Mouse (Mus musculus) neural tube, embryonic 14.5 days (tissue): Measurements from ENCODE around the gene Gm20388. TPM values are rescaled to one million over a fixed set of nuclear protein-coding genes. Genes with fewer than 3 reads are reported as not detected.

Source experiments
- ATAC-seq: fragments of 200-750 bp; cut with Nextera tagmentation; 2 replicates; pipeline ENCODE4 v1.8.0; 2017; ENCODE audit warnings: low read depth, mild to moderate bottlenecking, moderate TSS enrichment, moderate library complexity
- H3K27ac ChIP-seq: fragments of 300-500 bp; sonication (generic); 2 replicates; pipeline ENCODE4 v1.5.1; 2014; ENCODE audit warnings: low read depth, mild to moderate bottlenecking, control low read depth, low read length, moderate library complexity, mixed read lengths
- H3K27me3 ChIP-seq: fragments of 300-500 bp; sonication (generic); 2 replicates; pipeline ENCODE4 v1.6.1; 2014; ENCODE audit warnings: low read length; ENCODE audit not compliant: control insufficient read depth, insufficient read depth
- H3K36me3 ChIP-seq: fragments of 300-500 bp; sonication (generic); 2 replicates; pipeline ENCODE4 v1.6.1; 2014; ENCODE audit warnings: low read length, mixed read lengths; ENCODE audit not compliant: control insufficient read depth, insufficient read depth
- H3K4me1 ChIP-seq: fragments of 300-500 bp; sonication (generic); 2 replicates; pipeline ENCODE4 v1.6.1; 2014; ENCODE audit warnings: low read length; ENCODE audit not compliant: control insufficient read depth, insufficient read depth
- H3K4me2 ChIP-seq: fragments of 300-500 bp; sonication (generic); 2 replicates; pipeline ENCODE4 v1.6.1; 2014; ENCODE audit warnings: mild to moderate bottlenecking, low read depth, low read length, control low read depth
- H3K4me3 ChIP-seq: fragments of 300-500 bp; sonication (generic); 2 replicates; pipeline ENCODE4 v1.5.1; 2014; ENCODE audit warnings: low read depth, low read length, control low read depth, mixed read lengths
- H3K9ac ChIP-seq: fragments of 300-500 bp; sonication (generic); replicated peaks from 2 replicates; pipeline ENCODE4 v1.6.1; 2014; ENCODE audit warnings: low read depth, mild to moderate bottlenecking, control low read depth, low read length, mixed read lengths
- H3K9me3 ChIP-seq: fragments of 300-500 bp; sonication (generic); 2 replicates; pipeline ENCODE4 v1.6.1; 2016; ENCODE audit warnings: low read length; ENCODE audit not compliant: control insufficient read depth
- WGBS: fragments of 180-500 bp; shearing (Covaris S2); extraction: QIAGEN DNeasy Blood & Tissue Kit; methylation state at CpG from one replicate; pipeline ENCODE4 v1.1.7; 2014; 5-methylcytosine and 5-hydroxymethylcytosine counted together
- polyA plus RNA-seq: library from polyadenylated mRNA; unstranded; fragments of >200 nt; fragmentation: Nextera tagmentation; extraction: Ambion mirVana; gene quantifications from 2 replicates; pipeline ENCODE4 v1.2.1, GENCODE M21; 2014

Gene Gm20388
- polyA plus RNA-seq, 1 experiment from 2014 or later: 10.3 TPM

DNA sequence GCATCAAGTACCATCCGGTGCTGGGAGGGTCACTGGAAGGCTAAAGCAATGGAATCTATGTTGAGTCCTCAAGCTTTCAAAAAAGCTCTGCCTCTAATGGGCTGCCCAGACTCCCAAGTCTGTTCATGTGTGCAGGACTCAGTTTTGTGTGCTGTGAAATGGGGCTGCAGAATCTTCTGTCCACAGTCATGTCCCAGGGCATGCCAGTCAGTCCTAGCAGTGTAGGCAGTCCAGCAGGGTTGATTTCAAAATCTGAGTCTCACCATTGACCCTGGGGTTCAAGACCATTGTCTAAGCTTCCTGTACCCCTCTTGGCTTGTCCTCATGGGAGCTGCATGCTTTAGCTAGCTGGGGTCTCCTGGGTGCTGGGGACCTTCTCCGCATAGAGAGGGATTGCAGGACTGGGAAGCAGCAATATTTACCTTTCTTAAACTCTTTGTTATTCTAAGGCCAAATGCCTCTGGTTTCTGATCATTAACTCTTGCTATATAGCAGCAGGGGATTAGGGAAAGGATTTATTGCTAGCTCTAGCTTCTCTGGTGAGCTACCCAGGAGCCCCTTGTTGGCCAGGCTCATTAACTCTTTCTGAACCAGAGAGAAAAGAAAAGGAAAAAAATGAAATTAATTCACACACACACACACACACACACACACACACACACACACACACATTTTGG, 94.2 kb downstream of the Gm20388 start:
- no peak overlapping the region for H3K4me3 ChIP-seq
- ATAC-seq: no peak
- H3K27me3 ChIP-seq: no peaks in the 10 kb centered on the region
- no peaks in the 10 kb centered on the region for H3K36me3 ChIP-seq
- no peak overlapping the region for H3K9ac ChIP-seq
- no peaks in the 10 kb centered on the region for H3K4me1 ChIP-seq
- no peak overlapping the region for H3K4me2 ChIP-seq
- no peaks in the 10 kb centered on the region for H3K9me3 ChIP-seq
- no peak overlapping the region for H3K27ac ChIP-seq
- 46% methylated on average over 2 of the region's 2 CpGs for WGBS

DNA sequence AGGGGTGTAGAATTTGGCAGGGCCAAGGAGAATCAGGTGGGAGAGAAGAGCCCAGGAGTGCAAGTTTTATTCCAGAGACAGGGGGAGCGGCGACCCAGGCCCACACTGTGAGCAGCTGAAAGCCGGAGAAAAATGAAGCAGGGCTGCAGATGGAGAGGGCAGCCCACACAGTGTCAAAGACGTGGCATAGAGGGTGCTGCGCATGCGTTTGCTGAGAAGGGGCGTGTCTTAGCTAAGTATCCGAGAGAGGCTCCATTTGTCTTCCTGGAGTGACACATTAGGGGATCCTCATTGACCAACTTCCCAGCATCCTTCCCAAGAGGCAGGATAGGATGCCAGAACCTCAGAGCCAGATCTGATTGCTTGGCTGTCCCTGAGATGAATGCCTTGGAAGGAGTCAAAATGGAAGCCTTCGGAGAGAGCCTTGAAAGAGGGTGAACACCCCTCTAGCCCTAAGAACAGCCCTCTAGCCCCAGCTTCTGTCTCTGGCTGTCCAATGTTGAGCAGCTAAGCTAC, 96.1 kb downstream of the Gm20388 start:
- no peak overlapping the region for H3K9ac ChIP-seq
- no peaks in the 10 kb centered on the region for H3K9me3 ChIP-seq
- H3K4me1 ChIP-seq: no peaks in the 10 kb centered on the region
- 33% methylated on average over 9 of the region's 9 CpGs for WGBS
- H3K36me3 ChIP-seq: no peaks in the 10 kb centered on the region
- H3K4me2 ChIP-seq: no peak overlapping the region
- no peak overlapping the region; the same call in 1 of the 2 replicates for H3K27ac ChIP-seq
- H3K27me3 ChIP-seq: no peaks in the 10 kb centered on the region
- no peak for ATAC-seq
- H3K4me3 ChIP-seq: no peak overlapping the region

- ATAC-seq: no peak
- Histone ChIP-seq H3K4me2 (no peak overlapping the region), H3K27me3 (no peaks in the 10 kb centered on the region), H3K4me3 (no peak overlapping the region), H3K4me1 (no peaks in the 10 kb centered on the region), H3K36me3 (no peaks in the 10 kb centered on the region), H3K9ac (no peak overlapping the region), H3K9me3 (no peaks in the 10 kb centered on the region), H3K27ac (no peak overlapping the region)
- 85% methylated on average over 9 of the region's 9 CpGs for WGBS
Observed at GRCm38 (mm10) chr8:120007178-120007577, 96.5 kb downstream of the Gm20388 start.

GRCm38 (mm10) chr8:120009284-120009683, 98.6 kb downstream of the Gm20388 start:
- no peaks in the 10 kb centered on the region for H3K4me1 ChIP-seq
- ATAC-seq: no peak
- H3K4me3 ChIP-seq: no peak overlapping the region
- H3K9ac ChIP-seq: no peak overlapping the region
- no peaks in the 10 kb centered on the region for H3K36me3 ChIP-seq
- no peak overlapping the region for H3K27ac ChIP-seq
- H3K9me3 ChIP-seq: no peaks in the 10 kb centered on the region
- no peaks in the 10 kb centered on the region for H3K27me3 ChIP-seq
- no peak overlapping the region for H3K4me2 ChIP-seq
- WGBS: 69% methylated on average over 6 of the region's 6 CpGs

- Histone ChIP-seq H3K27ac (no peak overlapping the region), H3K9me3 (no peaks in the 10 kb centered on the region), H3K4me3 (no peak overlapping the region), H3K9ac (no peak overlapping the region), H3K36me3 (no peaks in the 10 kb centered on the region), H3K27me3 (no peaks in the 10 kb centered on the region), H3K4me2 (no peak overlapping the region), H3K4me1 (no peaks in the 10 kb centered on the region)
- no peak for ATAC-seq
- 92% methylated on average over 8 of the region's 8 CpGs for WGBS
Observed at GRCm38 (mm10) chr8:120012491-120012890, 101.8 kb downstream of the Gm20388 start.

- Histone ChIP-seq H3K4me1 (no peaks in the 10 kb centered on the region), H3K9ac (no peak overlapping the region), H3K36me3 (no peaks in the 10 kb centered on the region), H3K4me3 (no peak overlapping the region), H3K27me3 (no peaks in the 10 kb centered on the region), H3K9me3 (no peaks in the 10 kb centered on the region), H3K27ac (no peak overlapping the region), H3K4me2 (no peak overlapping the region)
- WGBS: 32% methylated on average over 9 of the region's 9 CpGs
- ATAC-seq: no peak
Observed at GRCm38 (mm10) chr8:120012927-120013326, 102.3 kb downstream of the Gm20388 start.

DNA sequence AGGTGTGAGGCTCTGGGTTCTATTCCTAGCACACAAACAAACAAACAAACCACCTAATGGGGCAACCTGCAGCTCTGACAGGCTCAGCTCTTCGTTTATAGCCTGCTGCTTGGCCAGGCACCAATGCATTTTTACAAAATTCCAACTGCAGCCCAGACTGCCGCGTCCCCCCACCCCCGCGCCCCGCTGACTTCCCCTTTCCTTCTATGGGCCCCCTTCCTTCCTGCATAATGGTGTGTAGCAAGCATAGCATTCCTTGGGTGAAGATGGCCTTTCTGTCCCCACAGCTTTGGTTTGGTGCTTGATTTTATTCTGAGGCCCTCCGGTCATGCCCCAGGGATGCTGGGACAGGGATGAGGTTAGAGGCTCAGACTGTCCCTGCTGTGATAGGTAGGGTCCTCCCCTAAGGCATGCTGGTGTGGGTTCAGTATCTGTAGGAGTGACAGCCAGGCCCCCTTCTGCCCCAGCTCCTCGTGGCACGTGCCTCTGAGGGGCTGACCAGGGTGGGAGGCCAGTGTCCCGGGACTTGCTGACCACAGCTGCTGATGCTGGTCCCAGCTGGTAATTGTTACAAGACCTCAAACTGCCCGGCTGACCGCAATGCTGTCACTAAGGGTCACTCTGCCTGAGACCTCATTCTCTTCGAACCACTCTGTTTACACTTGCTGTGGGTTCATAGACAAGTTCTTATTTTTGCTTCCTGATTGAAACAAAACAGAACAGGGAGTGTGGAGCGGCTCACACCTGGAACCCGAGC, 103.8 kb downstream of the Gm20388 start:
- Histone ChIP-seq H3K4me2 (no peak overlapping the region), H3K9me3 (no peaks in the 10 kb centered on the region), H3K27ac (no peak overlapping the region), H3K9ac (no peak overlapping the region), H3K4me1 (no peaks in the 10 kb centered on the region), H3K36me3 (no peaks in the 10 kb centered on the region), H3K4me3 (no peak overlapping the region), H3K27me3 (no peaks in the 10 kb centered on the region)
- no peak for ATAC-seq
- 70% methylated on average over 15 of the region's 15 CpGs for WGBS

- ATAC-seq: no peak
- Histone ChIP-seq H3K9me3 (no peaks in the 10 kb centered on the region), H3K27me3 (no peaks in the 10 kb centered on the region), H3K9ac (no peak overlapping the region), H3K36me3 (no peaks in the 10 kb centered on the region), H3K27ac (no peak overlapping the region), H3K4me2 (no peak overlapping the region), H3K4me3 (no peak overlapping the region), H3K4me1 (no peaks in the 10 kb centered on the region)
- 82% methylated on average over 8 of the region's 8 CpGs for WGBS
Observed at GRCm38 (mm10) chr8:120015916-120016315, 105.3 kb downstream of the Gm20388 start.

DNA sequence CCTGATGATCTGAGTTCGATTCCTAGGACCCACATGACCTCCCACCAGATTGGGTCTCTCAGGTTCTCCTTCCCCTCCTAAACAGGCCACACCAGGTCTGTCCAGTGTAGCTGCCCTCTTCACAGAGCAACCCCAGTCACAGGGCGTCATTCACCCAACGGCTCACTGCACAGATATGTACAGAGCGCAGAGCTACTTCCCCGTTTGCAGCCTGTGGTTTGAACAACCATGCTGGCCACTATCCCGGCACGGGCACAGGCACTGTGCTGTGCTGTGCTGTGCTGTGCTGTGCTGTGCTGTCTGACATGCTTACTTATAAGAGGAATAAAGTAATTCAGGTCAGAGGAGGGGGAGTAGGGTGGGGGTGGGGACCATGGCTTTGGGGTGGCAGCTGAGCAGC, 105.8 kb downstream of the Gm20388 start:
- Histone ChIP-seq H3K4me2 (no peak overlapping the region), H3K4me1 (no peaks in the 10 kb centered on the region), H3K9ac (no peak overlapping the region), H3K9me3 (no peaks in the 10 kb centered on the region), H3K27ac (no peak overlapping the region), H3K27me3 (no peaks in the 10 kb centered on the region), H3K36me3 (no peaks in the 10 kb centered on the region), H3K4me3 (no peak overlapping the region)
- WGBS: 84% methylated on average over 7 of the region's 7 CpGs
- ATAC-seq: no peak
